Mouse (Mus musculus): Measurements from ENCODE around the gene Mfap1a. TPM values are rescaled to one million over a fixed set of nuclear protein-coding genes. Genes with fewer than 3 reads are reported as not detected.
"Not testable (repeated sequence)": the region's sequence is repeated elsewhere in the genome, so short reads cannot be mapped to it uniquely, and the experiment has no call there.

The Mfap1a gene
- total RNA-seq, 2 experiments from 2014 or later: 31.3 to 32.2 TPM

GRCm38 (mm10) chr2:121477491-121478266 is 28.8 kb downstream of the Mfap1a start:
- no peak for DNase-seq (ENCODE audit: low spot score in 2 of 2)

- DNase-seq (ENCODE audit: low spot score in 2 of 2): not testable (repeated sequence)
These were observed 31.2 kb downstream of the Mfap1a start for GRCm38 (mm10) chr2:121475306-121475705.

- DNase-seq (ENCODE audit: low spot score in 2 of 2): no peak
These were observed 32.3 kb downstream of the Mfap1a start for GRCm38 (mm10) chr2:121474180-121474535.

- peak; percentile 56 to 90 for DNase-seq (ENCODE audit: low spot score in 2 of 2)
These were observed 32.9 kb downstream of the Mfap1a start, which contains the start of gene Mfap1b for GRCm38 (mm10) chr2:121473301-121474179. Gene Mfap1b, minus strand, starts transcription at chr2:121474067.

- not testable (repeated sequence) for DNase-seq (ENCODE audit: low spot score in 2 of 2)
These were observed 33.7 kb downstream of the Mfap1a start for GRCm38 (mm10) chr2:121472783-121473182.

GRCm38 (mm10) chr2:121468982-121469381 is 37.5 kb downstream of the Mfap1a start:
- DNase-seq (ENCODE audit: low spot score in 2 of 2): not testable (repeated sequence)

GRCm38 (mm10) chr2:121460071-121460470 is 46.4 kb downstream of the Mfap1a start:
- no peak for DNase-seq (ENCODE audit: low spot score in 2 of 2)

GRCm38 (mm10) chr2:121456692-121457642 is 49.5 kb downstream of the Mfap1a start, which contains the start of gene Serinc4:
Gene Serinc4, minus strand, starts transcription at chr2:121456781.
- peak; percentile 83 to 84 for DNase-seq (ENCODE audit: low spot score in 2 of 2)

- DNase-seq (ENCODE audit: low spot score in 2 of 2): no peak
These were observed 50.9 kb downstream of the Mfap1a start for GRCm38 (mm10) chr2:121455534-121455933.

GRCm38 (mm10) chr2:121453917-121454316 is 52.5 kb downstream of the Mfap1a start:
- DNase-seq (ENCODE audit: low spot score in 2 of 2): no peak

GRCm38 (mm10) chr2:121452990-121453389 is 53.5 kb downstream of the Mfap1a start, which contains the start of gene Hypk:
Gene Hypk, plus strand, starts transcription at chr2:121453290.
- no peak for DNase-seq (ENCODE audit: low spot score in 2 of 2)

- DNase-seq (ENCODE audit: low spot score in 2 of 2): no peak
These were observed 54.1 kb downstream of the Mfap1a start for GRCm38 (mm10) chr2:121452361-121452760.

GRCm38 (mm10) chr2:121450093-121450492 is 56.4 kb downstream of the Mfap1a start:
- no peak for DNase-seq (ENCODE audit: low spot score in 2 of 2)

- DNase-seq (ENCODE audit: low spot score in 2 of 2): no peak
These were observed 56.9 kb downstream of the Mfap1a start for GRCm38 (mm10) chr2:121449545-121450011.

GRCm38 (mm10) chr2:121448739-121449535 is 57.5 kb downstream of the Mfap1a start, which contains the start of gene Serf2:
Gene Serf2, plus strand, starts transcription at chr2:121449195.
- DNase-seq (ENCODE audit: low spot score in 2 of 2): peak; percentile 97 to 99

- DNase-seq (ENCODE audit: low spot score in 2 of 2): peak in 1 of 2 experiments; percentile 49
These were observed 58.3 kb downstream of the Mfap1a start for GRCm38 (mm10) chr2:121448136-121448535.

GRCm38 (mm10) chr2:121447006-121447405 is 59.5 kb downstream of the Mfap1a start:
- DNase-seq (ENCODE audit: low spot score in 2 of 2): no peak

- DNase-seq (ENCODE audit: low spot score in 2 of 2): no peak
These were observed 60.0 kb downstream of the Mfap1a start for GRCm38 (mm10) chr2:121446506-121446905.

- DNase-seq (ENCODE audit: low spot score in 2 of 2): no peak
These were observed 61.3 kb downstream of the Mfap1a start for GRCm38 (mm10) chr2:121445117-121445516.

GRCm38 (mm10) chr2:121444178-121444577 is 62.3 kb downstream of the Mfap1a start, which contains the start of gene Ell3:
Gene Ell3, minus strand, starts transcription at chr2:121444278.
- DNase-seq (ENCODE audit: low spot score in 2 of 2): no peak

Data from layer of hippocampus, postnatal 14 days (tissue).